Mouse (Mus musculus): ENCODE measurements around the gene Zfp963.

GRCm38 (mm10) chr8:69717232-69717580 lies 32.6 kb downstream of the Zfp963 start:
- TF ChIP-seq CTCF (IDR thresholded peaks at IDR 0.05; ENCODE audit: low read depth) (no peak), EP300 (IDR thresholded peaks at IDR 0.05; ENCODE audit: low read depth) (no peak)

All from heart, postnatal 0 days (tissue).